Mouse (Mus musculus) CD8-positive naive resting alpha-beta T cell, adult 2 months (primary cell): ENCODE results near the gene AK157302.
"Not testable (repeated sequence)": the region's sequence is repeated elsewhere in the genome, so short reads cannot be mapped to it uniquely, and the experiment has no call there.

Source experiments
- DNase-seq, 2 experiments: peaks; one replicate each; pipeline ENCODE4 v3.0.0; 2022; ENCODE audit warnings: low read depth in 2 of 2, low spot score in 2 of 2

The AK157302 gene

GRCm38 (mm10) chr13:21495080-21495479 is at the start of gene AK157302:
TSS of gene AK157302 (plus strand) at chr13:21495223.
- DNase-seq: no peak

DNA sequence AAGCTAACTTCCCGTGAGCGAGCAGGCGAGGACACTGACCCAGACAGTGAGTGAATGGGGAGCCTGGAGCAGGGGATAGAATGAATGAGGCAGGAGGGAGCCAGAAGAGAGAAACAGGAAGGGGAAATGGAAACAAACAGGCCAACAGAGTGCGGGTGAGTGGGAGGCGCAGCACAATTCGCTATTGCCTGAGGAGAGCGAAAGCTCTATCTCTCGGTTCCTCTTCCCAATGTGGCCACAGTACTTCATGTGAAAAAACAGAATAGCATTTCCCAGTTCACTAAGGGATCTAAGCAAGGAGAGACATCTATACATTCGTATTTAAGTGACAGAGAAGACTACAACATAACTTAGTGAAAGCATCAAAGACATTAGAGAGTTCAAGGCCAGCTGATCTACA is 48.2 kb upstream of the AK157302 start:
- no peak for DNase-seq

DNA sequence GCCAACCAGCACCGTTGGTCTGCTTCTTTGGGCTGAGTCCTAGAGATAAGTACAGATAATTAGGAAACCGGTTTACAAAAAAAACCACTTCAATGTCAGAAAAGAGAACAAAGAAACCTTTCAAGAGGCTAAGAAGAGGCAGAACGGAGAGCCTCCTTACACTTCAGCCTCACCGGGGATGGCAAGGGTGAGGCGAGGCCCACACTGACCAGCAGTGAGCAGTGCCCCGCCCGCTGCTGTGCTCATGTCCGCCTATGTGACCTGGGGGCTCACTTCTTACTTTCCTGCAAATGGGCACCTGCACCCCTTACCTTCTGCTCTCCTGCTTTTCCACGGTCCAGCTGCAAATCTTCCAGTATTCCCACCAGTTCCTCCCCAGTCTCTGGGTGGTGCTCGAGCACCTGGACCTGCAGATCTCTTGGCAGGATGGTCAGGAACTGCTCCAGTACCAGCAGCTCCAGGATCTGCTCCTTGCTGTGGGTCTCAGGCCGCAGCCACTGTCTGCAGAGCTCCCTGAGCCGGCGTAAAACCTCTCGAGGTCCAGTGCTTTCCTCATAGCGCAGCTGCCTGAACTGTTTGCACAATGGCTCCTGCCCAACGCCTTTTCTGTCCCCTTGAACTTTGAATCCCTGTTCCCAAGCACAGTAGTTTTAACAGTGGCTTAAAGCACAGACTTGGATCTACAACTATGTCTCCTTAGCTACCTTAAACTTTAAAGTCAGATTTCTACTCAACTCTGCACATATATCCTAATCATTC is 47.0 kb upstream of the AK157302 start:
- no peak for DNase-seq

DNA sequence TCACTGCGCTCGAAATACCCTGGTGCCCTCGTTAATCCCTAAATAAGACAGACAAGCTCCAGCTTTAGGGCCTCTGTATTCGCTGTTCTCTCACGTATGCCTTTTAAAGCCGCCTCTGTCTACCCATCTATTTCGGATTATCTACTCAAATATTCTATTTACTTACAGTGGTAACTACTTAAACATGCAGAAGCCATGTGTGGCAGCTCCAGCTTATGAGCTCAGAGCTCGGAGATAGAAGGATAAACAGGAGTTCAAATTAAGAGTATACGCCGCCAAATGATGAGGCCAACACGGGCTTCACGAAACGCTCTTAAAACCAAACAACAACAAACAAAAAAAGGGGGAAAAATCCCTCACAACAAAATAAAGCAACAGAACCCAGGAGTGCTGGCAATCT is 42.0 kb upstream of the AK157302 start:
- no peak for DNase-seq

DNA sequence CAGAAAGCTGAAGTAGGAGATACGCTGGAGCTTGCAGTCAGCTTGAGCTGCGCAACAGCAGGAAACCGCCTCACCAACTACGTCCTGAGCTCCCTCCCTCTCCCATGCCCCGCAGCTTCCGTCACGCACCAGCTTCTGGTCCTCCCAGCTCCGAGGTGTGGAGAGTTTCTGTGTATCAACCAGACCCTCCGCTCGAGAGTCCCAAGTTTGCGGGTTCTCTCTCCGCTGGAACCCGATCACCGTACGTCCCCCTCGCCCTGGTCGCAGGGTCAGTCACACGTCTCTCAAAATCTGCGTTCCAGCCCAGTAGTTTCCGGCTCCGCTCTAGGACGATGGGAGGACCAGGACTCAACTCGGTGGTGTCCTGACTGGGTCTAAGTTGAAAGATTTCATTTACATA is 41.6 kb upstream of the AK157302 start, which contains the start of gene Zscan26:
TSS of gene Zscan26 (minus strand) at position 282 of the 400 bp plus-strand sequence.
- DNase-seq: peak; percentile 57 to 80

DNA sequence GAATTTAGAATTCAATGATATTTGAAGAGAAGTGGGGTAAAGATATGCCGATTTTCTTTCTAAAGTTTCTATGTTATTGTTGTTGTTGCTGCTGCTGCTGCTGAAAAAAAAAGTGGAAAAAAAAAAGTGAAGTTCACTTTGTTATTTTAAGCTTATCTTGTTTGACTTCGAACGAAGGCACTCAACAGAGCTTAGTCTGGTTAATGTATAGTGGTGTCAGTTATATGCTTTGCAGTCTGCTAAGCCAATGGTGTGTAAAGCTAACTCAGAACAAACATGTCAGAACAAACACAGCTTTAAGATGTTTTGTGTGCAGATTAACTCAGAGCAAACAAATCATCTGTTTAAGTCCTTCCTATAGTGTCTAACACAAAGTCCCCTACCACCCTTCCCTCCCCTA is 40.9 kb upstream of the AK157302 start:
- no peak for DNase-seq

DNA sequence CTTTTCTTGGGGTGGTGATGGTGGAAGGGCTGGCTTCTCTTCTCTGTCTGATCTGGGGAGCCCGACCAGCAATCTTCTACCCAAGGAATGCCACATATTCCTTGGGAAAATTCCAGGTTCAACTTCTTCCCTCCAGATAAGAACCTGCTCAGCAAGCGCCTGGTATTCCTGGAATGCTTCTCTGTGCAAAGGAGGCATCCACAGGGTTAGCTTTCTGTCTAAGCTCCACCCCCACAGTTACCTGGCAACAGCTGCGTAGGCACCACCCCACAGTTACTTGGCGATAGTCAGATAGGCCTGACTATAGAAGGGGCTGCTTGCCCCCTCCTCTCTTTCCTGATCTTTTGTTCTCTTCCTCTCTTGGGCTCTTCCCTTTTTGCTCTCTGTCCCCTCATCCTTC is 38.7 kb upstream of the AK157302 start:
- no peak for DNase-seq

GRCm38 (mm10) chr13:21462516-21462915 is 32.5 kb upstream of the AK157302 start:
- not testable (repeated sequence) for DNase-seq

DNA sequence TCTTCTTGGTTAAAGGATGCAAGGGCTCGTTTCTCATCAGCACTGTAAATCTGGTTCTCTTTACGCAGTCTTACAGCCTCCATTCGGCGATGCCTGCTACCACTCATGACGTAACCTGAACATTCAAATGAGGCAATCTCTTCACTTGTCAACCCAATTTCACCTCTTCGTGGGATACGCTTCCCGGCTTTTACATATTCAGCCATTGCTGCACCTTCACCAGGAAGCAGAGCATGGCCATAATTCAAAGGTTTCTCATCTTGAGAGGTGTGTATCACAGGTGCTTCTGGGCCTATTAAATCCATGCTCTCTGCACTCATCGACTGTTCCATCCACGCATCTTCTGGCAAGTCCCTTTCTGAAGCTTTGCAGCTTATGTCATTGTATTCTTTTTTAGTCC is 27.7 kb upstream of the AK157302 start:
- no peak for DNase-seq

- peak; percentile 11 to 18 for DNase-seq
These were observed 26.7 kb upstream of the AK157302 start, which contains the start of gene Nkapl for GRCm38 (mm10) chr13:21468061-21469019. TSS of gene Nkapl (minus strand) at chr13:21468509.

DNA sequence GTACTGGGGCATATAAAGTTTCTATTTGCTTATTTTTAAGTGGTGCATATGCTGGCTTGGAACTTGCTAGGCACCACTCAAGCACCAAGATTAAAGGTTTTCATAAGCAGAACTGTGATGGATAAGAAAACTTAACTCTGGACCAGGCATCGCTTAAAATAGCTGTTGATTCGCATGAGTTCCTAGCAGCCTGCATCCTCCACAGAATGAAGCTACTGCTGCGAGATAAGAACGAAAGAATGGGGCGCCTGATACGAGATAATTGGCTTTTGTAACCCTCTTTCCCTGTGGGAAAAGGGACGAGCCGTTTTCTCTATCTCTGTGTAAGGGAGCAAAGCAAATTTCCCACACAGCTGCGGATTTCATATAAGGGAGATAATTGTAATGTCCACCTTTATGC is 25.9 kb upstream of the AK157302 start:
- no peak for DNase-seq

DNA sequence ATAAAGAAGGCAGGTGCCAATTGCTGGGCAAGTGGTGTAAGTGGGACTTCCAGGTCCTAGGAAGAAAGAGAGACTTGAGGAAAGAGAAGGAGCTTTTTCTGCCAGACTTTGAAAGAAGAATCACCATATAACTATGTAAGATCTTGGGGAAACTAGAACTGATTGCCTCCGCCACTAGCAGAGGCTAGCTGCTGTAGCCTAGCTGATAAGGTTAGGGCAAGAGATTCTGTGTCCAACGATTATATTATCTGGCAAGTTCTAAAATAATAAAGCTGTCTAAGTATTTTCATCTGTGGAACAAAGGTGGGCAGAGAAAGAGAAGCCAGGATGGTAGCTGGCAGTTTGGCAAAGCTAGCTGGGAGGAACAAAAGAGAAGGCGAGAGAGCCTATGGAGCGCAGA is 22.6 kb upstream of the AK157302 start:
- DNase-seq: no peak

DNA sequence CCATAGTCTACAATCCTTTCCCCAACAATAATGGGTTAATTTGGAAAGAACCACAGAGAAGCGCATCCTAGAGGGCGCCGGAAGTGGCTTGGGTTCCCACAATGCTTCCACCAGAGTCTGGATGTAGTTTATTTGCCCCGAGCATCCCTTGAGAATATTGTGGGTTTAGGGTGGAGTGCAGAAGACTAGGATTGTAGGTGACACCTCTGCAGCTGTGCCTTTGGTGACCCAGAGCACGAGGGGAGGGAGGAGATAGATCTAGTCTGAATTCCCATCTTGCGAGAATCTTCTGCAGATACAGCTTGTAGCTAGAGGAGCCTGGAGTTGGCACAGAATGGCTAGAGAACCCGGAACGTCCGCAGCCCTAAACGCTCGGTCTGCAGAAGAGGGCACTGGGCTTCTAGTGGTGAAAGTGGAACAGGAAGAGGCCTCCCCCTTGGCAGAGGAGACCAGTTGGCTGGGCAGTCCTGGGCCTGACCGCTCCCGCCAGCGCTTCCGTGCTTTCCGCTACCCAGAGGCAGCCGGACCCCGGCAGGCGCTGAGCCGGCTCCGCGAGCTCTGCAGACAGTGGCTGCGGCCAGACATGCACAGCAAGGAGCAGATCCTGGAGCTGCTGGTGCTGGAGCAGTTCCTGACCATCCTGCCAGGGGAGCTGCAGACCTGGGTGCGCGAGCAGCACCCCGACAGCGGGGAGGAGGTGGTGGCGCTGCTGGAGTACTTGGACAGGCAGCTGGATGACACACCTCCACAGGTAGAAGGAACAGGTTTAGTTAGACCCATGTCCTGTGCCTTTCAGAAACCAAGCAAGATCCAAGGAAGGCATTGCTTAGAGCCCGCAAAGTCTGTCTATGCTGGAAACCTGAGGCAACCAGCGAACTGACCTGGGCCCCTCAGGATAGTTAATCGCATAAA is 16.0 kb upstream of the AK157302 start, which contains the start of the genes Zkscan4 and Gm10065:
TSS of gene Zkscan4 (plus strand) at position 149 of the 912 bp plus-strand sequence.
TSS of gene Gm10065 (minus strand) at position 683 of the 912 bp plus-strand sequence.
- DNase-seq: not testable (repeated sequence)

DNA sequence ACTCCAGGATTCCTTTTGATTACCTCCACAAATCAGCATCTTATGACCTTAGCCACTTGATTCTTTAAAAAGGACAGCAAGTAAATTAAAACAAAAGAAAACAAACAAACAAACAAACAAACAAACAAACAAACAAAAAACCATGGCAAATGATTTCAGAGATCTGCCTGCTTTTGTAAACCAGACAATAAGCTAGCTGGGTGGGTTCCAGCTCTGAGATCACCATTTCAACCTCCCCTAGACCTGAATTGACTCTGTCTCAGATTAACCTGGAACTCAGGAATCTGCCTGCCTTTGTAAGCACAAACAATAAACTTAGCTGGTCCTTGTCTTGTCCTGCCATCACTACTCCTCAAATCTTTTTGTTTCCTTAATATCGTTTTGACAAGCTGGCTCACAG is 8.1 kb upstream of the AK157302 start:
- no peak for DNase-seq

DNA sequence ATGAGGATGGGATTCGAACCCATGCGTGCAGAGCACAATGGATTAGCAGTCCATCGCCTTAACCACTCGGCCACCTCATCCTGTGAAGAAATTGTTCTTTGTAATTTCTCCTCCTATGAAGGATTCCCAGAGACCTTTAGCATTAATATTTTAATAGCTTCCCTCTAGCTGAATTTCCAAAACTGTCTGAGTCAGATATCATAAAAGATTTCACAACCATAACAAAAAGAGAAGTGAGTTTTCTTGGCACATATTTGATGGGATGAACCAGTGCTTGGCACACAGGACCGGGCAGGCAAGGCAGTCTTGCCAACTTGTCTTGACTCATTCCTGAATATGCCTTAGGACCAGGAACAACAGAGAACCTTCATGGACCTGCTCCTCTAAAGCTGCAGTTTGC is 2.2 kb upstream of the AK157302 start:
- no peak for DNase-seq

DNA sequence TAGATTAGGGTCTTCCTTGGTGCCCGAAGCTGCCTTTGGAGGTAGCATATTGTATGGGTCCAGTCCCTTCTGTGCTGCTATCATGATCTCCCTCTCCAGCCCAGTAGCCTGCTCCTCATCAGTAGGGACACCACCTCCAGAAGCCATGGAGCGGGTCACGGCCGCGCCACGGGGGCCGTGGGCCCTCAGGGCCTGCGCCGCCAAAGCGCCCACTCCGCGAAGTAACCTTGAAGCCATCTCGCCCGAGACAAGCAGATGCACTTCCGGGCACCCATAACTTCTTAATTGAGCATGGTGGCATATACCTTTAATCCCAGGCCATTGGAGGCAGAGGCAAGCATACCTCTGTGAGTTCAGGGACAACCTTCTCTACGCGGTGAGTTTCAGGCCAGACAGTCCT is 6.2 kb downstream of the AK157302 start, which contains the start of gene Gm11273:
TSS of gene Gm11273 (minus strand) at position 237 of the 400 bp plus-strand sequence.
- not testable (repeated sequence) for DNase-seq

DNA sequence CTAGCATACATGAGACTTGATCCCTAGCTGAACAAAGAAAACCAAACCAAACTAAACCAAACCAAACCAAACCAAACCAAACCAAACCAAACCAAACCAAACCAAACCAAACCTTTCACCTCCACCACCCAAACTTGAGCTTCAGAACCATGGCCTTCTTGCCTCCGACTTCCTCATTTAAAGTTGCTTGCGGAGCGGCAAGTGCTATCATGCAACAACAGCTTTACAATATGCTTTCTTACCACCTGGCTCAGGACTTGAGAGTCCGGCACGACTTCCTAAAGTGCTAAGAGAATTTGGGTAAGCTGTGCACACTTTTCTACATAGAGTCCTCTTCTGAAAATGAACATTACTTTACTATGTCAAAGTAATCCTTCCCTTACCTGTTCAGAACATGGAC is 7.3 kb downstream of the AK157302 start:
- no peak for DNase-seq

DNA sequence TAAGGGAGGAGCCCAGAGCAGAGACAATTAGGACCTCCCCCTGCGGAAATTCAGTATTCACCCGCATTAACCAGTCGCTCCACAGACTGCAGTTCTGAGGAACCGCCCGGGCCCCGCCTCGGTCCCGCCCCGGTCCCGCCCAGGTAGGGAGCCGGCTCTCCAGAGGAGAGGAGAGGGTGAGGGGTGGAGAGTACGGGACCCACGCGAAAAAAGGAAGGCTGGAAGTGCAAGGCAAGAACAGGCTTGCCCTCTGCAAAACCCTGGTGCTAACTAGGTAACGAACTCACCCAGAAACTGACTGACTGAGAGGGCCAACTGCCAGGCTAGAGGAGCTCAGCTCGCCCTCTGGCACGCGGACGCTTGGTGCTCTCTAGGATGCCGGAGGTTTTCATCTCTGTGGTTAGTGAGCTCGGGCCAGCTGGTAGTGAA is 11.2 kb downstream of the AK157302 start:
- peak; percentile 43 to 66 for DNase-seq

DNA sequence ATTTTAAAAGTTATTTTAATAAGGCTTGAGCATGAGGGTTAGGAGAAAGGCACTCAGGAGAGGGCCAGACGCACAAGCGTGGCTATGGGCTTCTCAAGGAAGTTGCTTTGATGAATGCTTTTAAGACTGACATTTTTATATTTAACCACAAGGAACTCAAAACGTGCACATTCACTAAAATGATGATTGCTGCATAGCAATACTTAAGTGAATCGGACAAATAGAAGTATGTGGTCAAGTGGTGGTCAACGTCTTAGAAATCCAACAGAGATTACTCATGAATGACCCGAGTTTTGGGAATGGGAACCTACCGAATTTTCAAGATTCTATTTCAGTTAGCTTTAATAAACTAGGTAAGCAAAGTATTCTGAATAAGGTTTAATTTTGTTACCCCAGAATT is 35.1 kb downstream of the AK157302 start:
- no peak for DNase-seq

- DNase-seq: peak; percentile 71 to 83
These were observed 35.8 kb downstream of the AK157302 start, which contains the start of gene Zkscan8 for GRCm38 (mm10) chr13:21530781-21531201. TSS of gene Zkscan8 (minus strand) at chr13:21531120.
